Mouse (Mus musculus) lung, adult 18-20 months (tissue): ENCODE results near the gene Akap6.

Experiments used
- DNase-seq, 2 experiments: peaks; one replicate each; pipeline ENCODE4 v3.0.0; 2022; ENCODE audit warnings: mixed read lengths in 2 of 2

The Akap6 gene

DNA sequence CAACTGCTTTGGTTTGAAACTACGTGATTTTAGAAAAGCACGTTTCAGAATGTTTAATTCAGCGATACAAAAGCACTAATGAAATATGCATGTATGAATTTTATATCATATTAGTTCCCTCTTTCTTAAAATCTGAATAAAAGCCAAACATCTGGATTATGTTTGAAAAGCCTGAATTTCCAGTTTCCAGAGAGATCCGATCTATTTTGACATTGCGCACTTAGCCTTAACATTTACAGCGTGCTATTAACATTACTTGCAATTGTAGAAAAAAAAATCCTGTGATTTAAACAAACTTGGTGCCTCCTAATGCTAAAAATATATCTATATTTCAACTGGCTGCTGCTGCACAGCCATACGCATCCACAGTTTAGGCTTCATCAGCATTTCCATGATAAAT, 358.4 kb downstream of the Akap6 start:
- DNase-seq, result no peak

DNA sequence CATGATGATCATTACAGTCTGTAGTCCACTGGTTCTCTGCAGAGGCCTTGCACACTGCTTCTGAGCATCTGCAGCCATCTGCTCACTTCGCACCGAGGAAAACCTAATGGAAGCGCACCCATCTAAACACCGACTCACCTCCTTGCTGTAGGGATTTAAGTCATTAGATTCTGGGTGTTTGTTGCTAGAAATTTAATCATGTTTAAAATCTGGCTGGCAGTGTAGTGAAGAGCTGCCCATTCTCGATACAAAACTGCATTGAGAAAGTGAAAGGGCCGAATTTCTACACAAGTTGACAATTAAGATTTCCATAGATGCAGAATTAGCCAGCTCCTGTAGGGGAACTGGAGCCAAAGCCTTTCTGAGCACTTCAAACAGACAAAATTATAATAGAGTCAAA, 361.7 kb downstream of the Akap6 start:
- no peak for DNase-seq

DNA sequence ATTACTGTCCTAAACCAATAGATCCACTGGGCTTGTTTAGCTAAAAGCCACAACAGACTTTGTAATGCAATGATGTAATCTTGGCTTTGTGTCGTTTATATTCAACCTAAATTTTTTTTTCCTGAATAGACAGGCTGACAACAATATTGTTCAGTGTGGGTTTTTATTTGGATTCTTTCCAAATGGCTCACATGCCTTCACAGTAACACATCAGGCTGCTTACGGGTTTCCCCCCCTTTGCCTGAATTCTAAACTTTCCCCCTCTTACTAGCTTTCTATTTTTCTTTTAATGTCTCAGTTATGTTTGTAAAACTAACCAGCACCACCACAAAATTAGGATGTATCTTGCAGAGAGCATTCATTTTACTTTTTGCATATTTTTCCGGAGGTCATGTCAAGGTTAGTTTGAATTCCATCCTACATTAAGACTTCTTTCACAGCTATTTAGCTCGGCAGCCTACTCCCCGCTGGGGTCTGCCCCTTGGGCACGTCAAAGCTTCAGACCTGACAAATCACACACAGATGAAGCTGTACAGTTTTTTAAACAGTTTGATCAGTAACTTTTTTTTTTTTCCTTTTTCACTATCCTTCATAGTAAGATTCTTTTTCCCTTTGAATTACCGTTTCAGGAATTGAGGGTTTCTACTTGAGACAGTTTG, 362.4 kb downstream of the Akap6 start:
- DNase-seq, result no peak

DNA sequence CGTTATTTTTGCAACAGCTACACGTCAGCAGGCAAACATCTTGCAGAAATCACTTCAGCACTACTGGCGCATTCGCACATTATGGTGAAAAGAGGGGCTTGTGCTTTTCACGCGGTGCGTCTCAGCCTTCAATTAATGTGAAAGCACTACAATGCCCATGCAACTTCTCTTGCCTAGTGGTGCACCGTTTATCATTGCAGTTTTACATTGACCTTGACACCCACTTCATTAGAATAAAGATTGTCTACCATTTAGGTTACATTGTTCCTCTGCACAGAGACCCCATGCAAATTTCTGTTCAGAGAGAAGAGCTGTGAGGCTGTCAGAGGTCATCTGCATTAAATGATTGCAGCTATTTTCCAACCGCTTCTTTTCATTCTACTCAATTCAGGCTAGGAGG, 363.8 kb downstream of the Akap6 start:
- DNase-seq, result no peak

DNA sequence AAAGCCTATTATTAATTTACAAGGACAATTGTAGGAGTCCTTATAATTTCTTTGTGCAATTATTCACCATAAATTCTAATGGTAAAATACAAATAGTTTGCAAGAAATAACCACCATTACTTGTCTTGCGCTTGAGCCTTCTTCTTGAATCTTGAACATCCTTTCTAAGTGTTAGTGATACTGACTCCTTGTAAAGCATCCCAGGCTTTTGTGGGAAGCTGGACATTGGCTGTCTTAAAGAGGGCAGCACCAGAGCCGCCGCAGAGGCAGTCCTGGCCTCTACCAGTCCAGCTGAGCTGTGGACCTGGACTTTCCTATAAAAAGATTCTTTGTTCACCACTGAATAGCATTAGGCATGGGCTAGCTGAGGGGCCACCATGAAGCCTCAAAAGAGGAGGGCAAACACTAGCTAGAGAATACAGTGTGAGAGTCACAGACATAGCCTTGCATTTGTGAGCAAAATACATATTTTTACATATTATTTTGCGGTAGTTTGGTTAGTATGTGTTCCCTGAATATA, 365.1 kb downstream of the Akap6 start:
- no peak for DNase-seq

DNA sequence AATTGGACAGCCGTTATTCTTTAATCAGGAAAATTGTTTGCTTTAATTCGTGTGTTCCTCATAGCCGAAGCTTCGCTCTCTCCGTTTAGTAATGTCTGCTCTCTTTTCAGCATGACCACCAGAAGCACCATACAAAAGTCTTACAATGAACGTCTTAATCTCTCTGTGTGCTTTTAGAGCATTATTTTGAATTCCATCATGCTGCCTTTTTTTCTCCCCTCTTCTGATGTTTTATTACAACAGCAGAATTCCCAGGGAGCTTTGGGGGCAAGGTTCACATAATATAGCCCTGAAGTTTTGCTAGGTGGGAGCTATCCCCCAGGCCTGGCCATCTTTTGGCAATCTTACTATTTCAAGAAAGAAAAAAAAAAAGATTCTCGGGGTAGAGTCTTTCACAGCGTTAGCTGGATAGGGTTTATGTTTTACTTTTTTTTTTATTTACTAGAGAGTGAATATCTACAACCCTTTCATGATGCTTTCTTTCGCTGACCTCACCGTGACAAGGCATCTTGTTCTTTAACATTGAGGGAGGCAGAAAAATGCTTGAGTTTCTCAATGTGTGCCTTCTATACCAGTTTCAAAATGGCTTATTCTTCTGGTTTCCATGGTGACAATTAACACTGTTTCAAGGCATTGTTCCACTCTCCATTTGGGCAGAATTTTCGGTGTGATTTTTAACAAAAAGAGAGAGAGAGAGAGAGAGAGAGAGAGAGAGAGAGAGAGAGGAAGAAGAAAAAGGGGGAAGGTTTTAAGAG, 366.0 kb downstream of the Akap6 start:
- DNase-seq, result no peak

DNA sequence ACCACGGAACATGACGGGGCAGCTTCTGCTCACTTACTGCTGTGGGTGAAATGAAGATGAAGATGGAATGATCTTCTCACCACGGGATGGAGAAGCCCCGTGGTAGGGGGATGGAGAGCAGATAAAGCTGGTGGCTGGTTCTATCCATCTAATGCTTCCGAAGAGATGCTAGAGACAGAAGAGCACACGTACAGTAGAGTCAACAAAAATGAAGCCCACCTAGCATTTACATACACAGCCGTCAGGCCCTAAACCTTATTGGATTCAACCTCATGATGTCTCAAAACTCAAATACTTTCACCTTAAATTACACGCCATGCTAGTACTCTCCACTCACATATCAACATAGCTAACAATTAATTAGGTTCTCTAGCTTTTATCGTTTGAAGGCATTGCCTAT, 367.1 kb downstream of the Akap6 start:
- no peak for DNase-seq

DNA sequence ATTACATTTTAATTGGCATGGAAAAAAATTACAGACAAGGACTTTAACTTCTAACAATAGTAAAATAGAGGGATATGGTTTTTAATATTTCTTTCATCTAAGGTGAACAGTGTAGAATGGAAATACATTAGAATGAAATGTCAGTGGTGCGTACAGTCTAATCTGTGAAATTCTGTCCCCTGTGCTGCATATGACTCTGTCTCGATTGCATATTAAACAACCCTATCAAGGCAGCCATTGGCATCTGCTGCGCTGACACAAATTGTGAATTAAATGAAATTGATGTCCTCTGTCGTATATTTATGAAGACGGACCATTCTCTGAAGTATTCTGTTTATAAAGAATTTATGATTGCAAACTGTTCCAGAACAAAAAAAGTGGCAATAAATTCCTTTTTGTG, 371.7 kb downstream of the Akap6 start:
- DNase-seq, result no peak

DNA sequence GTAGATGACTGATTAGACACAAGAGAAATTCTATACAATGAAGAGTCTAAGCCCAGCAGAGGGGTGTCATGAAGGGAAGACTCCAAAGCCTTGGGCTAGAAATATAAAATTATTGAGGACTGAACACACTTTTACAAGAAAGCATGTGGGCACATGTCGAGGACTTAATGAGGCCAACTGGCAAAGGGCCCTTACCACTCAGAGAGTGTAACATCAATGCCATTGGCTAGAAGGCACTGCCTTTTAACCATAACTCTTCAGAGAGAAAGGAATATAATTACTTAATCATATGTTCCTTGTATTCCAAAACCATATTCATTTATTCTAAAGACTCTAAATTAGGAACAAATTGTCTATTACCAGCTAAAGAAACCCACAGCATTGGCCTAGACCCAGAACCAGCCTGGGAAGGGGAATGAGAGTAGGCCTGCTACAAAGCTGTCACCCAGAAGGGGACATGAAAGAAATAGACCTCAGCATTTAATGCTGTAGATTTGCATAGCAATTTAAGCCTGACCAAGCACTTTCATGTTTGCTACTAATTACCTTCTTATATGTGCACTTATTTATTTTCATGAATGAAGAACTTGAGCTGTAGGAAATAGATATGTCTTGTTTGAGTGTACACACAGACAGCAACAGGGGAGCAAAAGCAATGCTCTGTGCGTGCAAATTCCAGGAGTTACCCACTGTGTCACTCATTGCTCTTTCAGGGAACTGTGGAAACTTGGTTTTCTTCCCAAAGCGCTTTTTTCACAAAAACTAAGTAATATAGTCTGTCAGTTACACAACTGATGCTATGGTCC, 377.6 kb downstream of the Akap6 start:
- DNase-seq, result no peak

DNA sequence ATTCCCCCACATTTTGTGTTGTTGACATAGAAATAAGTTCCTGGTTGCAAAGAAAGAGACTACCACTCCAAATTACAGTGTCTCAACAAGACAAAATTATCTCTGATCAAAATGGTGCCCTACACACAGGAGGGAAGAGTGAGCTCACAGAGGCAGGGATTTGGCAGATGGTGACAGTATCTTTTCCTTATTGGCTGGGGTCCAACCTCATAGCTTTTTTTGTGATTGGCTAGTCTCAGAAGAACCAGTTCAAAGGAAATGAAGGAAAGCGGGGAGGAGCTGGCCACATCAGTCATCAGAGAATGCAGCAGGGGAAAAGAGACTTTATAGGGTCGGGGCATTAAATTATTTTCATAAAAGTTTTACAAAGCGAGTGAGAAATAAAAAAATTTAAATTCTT, 386.6 kb downstream of the Akap6 start:
- no peak for DNase-seq

DNA sequence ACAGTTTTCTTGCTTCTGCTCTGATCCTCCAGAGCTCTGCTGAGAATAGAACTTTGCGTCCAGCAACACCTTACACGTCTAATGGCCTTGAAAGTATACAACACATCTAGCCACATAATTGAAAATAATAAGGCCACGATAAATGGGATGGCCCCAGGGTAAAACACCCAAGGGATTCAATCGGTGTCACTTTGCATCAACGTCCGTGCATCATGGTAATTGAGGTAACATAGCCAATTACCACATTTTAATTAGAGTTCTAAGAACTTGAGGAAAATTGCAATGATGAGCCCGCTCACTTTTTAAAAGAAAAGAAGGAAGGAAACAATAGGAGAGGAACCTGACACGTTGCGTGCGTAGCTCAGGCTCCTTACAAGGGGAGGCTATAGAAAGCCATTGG, 413.1 kb downstream of the Akap6 start:
- no peak for DNase-seq

DNA sequence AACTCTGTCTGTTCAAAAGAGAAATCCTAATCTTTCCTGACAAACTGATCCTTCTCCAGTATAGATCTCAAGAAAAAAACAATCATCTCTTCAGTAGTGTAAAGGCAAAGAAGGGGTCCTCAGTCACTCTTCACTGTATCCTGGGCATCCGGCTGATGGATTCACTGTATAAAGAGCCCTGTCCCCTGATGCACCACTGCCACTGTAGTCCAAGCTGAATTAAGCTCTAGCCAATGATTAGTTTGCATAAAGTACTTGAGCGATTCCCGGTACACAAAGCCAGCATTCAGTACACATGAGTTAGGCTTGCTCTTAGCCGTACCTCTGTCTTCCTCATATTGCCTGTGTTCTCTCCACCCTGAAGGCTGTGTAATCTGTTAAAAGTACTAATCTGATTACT, 420.2 kb downstream of the Akap6 start:
- no peak for DNase-seq

DNA sequence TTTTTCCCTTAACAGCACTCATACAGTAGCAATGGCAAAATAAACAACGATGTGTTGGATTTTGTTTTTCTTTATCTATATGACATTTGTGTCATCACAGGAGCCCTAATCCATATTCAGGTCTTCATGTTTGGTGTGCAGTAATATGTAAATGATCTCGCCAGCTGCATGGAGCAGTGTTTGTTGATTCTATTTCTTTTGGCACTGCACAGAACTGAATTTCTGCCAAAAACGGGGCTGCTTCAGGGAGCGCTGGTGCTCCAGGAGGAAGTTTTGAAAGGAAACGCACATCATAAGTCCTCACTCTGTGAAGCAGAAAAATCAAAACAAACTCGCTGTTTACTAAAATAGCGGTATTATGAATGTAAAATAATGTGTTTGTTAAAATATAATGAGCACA, 424.9 kb downstream of the Akap6 start:
- no peak for DNase-seq

DNA sequence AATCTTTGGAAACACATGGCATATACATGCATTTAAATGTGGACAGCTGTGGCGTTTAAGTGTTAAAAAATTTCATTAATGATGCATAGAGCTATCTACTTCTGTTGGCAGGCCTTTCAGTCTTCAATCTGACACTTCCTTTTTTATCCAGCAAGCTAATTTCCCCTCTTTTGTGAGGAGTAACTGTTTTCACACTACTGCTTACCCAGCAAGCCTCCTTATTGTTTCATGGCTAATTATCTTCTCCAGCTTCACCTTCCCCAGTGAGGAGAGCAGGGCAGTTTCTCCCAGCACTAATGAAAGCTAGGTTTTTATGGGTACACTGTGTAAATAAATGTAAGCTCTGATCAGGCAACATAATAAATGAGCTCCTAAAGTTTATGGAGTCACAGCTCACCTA, 425.5 kb downstream of the Akap6 start:
- no peak for DNase-seq

DNA sequence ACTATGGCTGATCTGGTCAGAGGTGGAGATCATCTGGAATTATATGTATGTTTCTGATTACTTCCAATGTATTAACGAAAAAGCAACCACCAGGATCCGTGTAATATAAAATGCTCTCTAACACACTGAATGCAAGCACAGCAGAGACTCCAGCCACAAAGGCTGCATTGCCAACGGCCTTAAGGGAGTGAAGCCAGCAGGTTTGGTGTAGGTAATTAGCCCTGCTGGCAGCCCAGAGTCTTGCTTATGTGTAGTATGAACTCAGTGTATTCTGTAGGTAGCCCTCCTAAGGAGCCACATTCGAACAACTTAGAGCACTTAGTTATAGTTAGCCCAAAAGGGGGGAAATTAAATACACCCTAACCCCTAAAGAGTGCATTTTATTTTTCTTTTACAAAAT, 426.1 kb downstream of the Akap6 start:
- DNase-seq, result no peak

DNA sequence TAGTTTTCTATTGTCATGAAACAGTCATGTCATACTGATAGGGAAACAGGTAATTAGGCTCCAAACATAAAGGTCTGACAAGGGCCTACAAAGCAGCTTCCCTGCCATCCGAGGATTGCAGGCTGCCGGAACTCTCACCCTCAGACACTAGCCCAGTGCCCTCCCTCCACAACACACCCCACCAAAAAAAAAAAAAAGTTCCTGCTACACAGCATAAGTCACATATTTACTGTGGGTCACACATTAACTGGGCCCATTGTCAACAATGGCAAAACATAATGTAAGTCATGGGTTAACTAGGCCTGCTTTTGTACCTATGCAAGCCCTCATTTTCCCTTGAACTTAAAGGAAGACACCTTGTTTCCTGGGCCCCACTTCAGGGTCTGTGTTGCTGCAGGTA, 435.0 kb downstream of the Akap6 start:
- no peak for DNase-seq

DNA sequence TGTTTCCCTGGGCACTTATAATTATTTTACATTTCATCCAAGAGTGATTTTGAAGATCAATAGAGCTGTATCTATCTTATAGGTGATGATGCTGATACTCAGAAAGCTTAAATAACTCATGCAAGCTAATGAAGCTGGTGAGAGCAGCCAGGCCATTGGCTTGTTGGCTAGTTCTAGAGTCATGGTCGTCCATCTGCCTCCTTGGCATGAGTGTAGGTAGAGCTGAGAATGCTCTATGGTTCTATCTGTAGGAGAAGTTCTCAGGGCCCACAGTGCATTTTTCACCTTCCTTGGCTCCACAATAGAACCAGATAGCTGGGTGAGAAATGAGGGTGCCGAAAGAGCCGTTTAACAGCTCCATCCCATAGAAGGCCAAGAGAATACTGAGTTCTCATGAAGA, 438.1 kb downstream of the Akap6 start:
- DNase-seq, result no peak

DNA sequence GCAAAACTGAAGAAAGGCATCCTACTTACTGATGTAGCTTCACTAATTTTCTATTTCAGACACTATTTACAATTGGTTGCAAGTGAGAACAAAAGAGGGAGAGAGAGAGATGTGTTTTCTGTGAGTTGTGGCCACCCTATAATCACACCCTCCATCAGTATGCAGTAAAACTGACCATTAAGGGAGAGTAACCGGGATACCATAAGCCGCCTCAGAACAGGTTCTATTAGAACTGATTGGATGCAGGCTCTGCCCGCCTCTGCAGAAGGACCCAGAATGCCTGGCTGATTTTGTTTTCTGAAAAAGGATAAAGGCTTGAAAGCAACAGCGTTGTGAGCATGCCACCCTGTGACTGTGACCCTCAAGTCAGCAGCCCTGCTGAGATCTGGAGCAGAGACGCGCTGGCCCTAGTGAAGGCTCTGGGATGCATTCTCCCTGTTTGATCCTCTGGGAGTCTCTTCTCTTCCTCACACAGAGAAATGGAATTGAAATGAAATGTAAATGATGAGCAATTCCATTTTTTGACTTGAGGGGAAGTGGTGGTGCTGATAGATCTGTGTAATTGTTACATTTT, 445.0 kb downstream of the Akap6 start:
- no peak for DNase-seq

DNA sequence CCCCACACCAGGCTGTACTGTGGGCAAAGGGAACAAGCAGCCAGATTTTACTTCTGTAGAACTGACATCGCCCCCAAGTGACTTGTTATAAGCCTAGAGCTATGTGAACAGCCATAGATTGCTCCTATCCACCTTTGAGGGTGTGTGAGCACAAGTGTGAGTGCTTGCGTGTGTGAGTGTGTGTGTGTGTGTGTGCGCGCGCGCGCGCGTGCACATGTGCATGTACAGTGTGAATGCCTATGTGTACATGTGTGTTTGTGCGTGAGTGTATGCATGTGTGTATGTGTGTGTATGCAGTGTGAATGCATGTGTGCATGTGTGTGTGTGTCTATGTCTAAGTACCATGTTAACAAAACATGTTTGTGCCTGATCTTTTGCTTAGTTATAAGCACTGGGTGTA, 445.6 kb downstream of the Akap6 start:
- DNase-seq, result no peak

DNA sequence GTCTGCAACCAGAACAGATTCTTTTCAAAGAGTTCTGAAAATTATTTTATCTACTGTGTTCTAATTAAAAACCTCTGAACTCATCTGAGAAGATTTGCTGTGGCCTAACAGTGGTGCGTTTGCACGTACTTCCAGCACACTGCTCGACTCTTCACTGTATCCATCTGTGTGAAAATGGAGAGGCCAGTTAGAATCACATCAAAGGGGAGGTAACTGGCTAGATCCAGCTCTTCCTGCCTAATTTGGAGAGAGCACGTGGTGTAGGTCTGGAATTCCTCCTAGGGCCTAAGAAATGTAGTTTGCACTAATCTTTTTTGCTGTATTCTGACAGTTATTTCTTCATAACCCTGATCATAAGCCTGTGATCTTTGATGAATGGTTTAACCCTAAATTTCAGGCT, 446.3 kb downstream of the Akap6 start:
- DNase-seq, result no peak

DNA sequence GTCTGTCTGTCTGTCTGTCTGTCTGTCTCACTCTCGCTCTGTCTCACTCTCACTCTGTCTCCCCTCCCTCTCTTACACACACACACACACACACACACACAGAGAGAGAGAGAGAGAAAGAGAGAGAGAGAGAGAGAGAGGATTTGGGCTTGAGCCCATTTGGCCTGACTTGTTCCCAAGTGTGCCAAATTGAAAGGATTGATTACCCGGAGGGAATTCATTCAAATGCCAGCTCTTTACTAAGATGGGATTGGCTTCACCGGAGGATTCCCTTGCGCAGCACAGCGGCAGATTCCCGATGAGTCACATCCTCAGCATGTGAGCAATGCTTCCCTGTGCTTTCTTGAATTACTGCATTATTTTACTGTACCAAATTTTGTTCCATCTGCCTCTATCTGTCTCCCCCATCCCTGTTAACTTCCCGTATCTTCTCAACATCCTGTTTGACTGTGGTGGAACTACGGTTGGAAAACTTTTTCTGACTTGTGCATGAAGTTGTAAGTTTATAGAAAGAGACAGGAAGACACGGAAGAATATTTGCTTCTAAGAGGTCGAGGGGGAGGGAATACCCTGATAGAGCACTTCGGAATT, 447.4 kb downstream of the Akap6 start:
- no peak for DNase-seq

DNA sequence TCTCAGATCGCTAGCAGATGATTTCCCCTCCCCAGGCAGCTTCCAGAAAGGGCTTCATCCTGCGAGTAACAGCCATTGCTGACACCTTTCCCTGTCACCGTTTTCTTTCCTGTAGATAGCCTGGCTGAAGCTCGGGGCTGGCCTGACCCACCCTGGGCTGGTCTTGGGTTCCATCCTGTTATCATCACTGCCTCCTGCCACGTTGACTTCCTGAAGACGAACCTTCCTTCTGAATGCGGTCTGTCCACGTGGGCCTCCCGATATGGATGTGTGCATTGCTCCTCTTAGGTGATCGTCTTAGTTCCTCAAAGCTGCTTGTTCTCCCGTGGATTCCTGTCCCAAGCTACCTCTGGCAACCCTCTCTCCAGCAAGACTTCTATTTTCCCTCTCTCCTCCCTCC, 448.5 kb downstream of the Akap6 start:
- no peak for DNase-seq
